Mouse (Mus musculus) E14TG2a.4 (cell line): ENCODE measurements around the gene Masp2.

Experiments
- CTCF ChIP-seq: conservative IDR thresholded peaks from 2 replicates; pipeline ENCODE4 v1.5.1; 2014; ENCODE audit warnings: low read length
- NANOG ChIP-seq: IDR thresholded peaks from 2 replicates; pipeline ENCODE4 v1.6.1; 2014; ENCODE audit warnings: borderline replicate concordance, low read length, mixed read lengths

GRCm38 (mm10) chr4:148591171-148591630, 11.2 kb upstream of the Masp2 start, which contains the start of gene Srm:
- TF ChIP-seq NANOG (no peak), CTCF (no peak)
